Mouse (Mus musculus) frontal cortex, adult 2 months (tissue): Measurements from ENCODE around the gene Eva1c. TPM values are rescaled to one million over a fixed set of nuclear protein-coding genes. Genes with fewer than 3 reads are reported as not detected.

Source experiments
- DNase-seq, 2 experiments: peaks; one replicate each; pipeline ENCODE4 v3.0.0; 2022; ENCODE audit warnings: low spot score in 1 of 2; ENCODE audit errors: extremely low spot score in 1 of 2
- polyA plus RNA-seq: library from polyadenylated mRNA; depleted of rRNA; stranded (reverse); fragments of >200 nt; gene quantifications from 2 replicates; pipeline ENCODE4 v1.2.3, GENCODE M21; 2012

The Eva1c gene
- polyA plus RNA-seq, 1 experiment: 2.8 TPM

DNA sequence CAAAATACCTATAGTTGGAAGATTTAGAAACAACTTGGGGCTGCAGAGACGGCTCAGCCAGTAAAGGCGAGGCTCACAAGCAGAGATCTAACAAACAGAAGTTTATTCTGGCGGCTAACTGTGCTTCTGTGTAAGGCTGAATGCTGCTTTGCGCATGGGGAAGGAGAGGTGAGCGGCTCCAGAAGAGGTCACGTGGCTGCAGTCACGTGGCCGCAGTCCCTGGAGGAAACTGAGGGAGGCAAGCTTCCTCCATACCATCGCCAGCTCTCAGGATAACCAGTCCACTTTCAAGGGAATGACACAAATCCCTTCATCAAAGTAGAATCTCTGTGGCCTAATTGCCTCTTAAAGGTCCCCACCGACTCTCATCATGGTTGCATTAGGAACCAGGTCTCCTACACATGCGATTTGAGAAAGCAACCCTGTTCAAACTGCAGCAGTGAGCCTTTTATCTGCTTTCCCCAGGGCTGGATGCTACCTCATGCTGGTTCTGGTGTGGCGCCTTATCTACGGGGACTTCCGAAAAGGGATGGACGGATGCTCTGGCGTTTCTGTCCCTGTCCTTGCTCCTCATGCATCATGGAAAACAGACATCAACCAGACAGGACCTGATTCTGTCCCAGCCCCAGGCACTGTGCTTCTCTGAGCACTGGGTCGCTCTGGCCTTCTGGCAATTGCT is 84.5 kb downstream of the Eva1c start:
- DNase-seq: no peak

DNA sequence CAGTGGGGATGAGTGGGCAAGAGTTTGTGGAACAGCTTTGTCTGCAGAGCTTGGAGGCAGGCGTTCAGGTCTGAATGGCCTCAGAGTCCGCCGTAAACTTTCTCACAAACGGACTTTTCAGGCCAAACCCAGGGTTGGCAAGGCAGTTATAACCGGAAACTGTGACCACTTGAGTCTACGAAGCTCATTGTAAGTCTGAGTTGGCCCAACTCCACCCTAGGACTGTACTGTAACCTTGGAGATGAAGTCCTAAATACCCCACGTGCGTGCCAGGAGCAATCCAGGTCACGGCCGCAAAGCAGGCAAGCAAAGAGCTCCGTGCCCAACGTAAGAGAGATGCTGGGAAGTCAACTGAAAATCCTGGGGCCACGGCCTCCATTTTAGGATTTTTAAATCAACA is 85.2 kb downstream of the Eva1c start:
- no peak for DNase-seq

DNA sequence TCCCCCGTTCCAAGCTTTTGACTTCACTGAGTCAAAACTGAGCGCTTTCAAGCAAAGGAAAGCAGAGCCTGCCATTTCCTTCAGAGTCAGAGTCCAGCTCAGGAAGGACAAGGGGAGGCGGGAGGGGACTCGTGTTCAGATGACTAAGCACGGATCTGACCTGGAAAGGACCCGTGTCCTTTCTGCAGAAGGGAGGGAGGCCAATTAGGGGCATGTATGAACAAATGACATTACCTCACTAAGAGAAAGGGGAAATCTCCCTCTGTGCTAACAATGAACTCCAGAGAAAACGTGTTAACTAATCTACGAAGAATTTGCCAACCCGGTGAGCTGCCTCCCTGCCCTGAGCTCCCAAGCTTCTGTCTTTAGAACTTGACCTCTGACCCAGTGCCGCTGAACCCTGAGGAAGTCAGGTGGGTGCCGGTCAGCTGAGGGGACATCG is 89.5 kb downstream of the Eva1c start:
- DNase-seq: no peak

- DNase-seq: no peak
Observed at GRCm38 (mm10) chr16:90917156-90917555, 90.6 kb downstream of the Eva1c start.

GRCm38 (mm10) chr16:90921471-90922159 is 95.1 kb downstream of the Eva1c start:
- DNase-seq: no peak

DNA sequence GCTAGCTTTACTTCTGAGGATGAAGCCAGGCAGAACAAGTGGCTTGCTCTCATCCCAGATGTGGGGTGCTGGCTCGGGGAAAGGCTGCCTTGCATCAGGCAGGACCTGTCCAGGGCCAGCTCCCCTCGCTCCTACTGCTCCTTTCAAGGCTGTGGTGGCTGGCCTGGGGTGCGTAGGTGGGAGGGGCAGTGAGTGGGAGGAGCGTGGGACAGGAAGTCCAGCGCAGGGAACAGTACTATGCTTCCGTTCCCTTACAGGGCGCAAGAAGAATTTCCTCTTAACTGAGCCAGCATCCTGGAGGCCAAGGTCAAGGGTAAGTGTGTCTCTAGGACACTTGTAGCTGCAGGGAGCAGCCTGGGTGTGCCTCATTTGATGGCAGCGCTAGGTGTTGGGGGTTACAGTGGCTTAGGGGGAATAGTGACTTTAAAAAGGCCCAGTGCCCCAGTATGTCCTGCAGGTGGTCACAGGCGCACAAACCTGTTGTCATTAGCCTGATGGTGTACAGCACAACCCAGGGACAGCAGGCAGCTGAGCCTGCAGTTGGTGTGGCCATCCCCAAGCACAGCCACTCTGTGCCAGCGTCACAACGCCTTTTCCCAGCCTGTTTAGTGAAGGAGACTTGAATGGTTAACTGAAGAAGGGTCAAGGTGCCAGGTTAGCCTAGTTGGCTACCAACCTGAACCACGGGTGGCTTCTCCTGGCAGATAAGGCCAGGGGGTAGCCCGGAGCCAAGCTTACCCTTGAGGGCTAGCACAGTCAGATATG is 98.3 kb downstream of the Eva1c start:
- no peak for DNase-seq

- DNase-seq: peak in 1 of 2 experiments; percentile 78
Observed at GRCm38 (mm10) chr16:90925461-90925860, 98.9 kb downstream of the Eva1c start.

DNA sequence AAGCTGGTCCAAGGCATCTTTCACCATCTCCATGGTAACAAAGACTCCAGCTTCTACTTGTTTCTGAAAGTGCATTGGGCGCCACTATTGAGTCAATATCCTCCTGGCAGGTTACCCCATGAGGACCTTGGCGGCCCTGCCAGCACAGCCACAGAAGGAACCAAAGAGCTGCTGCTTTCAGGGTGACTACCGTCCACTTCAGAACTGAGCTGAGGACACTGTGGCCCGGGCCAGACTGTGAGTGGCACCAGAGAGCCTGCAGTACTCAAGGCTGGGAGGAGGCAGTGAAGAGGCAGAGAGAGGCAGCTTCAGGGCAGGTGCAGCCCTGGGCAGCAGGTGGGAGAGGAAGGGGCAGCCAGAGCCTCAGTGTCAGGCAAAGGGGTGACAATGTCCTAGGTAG is 100.9 kb downstream of the Eva1c start:
- DNase-seq: no peak

DNA sequence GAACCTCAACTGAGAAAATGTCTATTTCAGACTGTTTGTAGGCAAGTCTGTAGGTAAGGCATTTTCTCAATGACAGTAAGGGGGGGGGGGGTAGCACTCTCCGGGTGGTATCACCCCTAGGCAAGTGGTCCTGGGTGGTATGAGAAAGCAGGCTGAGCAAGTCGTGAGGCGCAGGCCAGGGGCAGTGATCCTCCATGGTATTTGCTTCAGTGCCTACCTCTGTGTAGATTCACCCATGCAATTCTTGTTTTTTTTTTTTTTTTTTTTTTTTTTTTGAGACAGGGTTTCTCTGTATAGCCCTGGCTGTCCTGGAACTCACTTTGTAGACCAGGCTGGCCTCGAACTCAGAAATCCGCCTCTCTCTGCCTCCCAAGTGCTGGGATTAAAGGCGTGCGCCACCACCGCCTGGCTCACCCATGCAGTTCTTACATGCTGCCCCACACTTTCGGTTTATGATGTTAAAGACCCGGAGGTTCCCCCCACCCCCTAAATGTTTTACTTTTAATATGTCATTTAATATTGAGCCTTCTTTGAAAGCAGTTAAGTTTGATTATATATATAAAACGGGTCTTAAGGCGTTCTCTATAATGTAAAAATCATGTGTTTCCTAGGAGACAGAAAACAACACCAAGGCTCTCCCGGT is 107.1 kb downstream of the Eva1c start:
- peak in 1 of 2 experiments; percentile 19 for DNase-seq

- peak in 1 of 2 experiments; percentile 61 for DNase-seq
Observed at GRCm38 (mm10) chr16:90934193-90934686, 107.7 kb downstream of the Eva1c start.

- peak; percentile 88 to 95 for DNase-seq
Observed at GRCm38 (mm10) chr16:90934687-90935328, 108.3 kb downstream of the Eva1c start, which contains the start of gene Cfap298. TSS of gene Cfap298 (minus strand) at chr16:90935114.

GRCm38 (mm10) chr16:90941246-90941645 is 114.7 kb downstream of the Eva1c start:
- DNase-seq: no peak

DNA sequence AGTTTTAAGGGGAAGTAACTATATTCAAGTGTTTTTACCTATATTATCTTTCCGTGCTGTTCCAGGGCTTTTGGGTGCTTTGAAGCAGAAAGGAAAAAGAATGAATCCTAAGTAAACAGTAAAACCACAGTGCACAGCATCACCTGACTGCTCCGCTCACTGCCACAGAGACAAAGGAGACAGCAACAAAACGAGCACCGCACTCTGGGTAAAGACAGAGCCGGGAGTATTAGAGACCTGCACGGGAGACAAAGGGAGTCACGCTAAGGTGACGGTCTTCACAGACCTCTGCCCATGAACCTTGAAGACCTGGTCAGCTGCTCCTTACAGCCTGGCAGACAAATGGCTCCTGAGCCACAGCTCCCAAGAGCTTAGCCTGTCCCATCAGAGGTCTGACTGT is 120.5 kb downstream of the Eva1c start:
- no peak for DNase-seq

- DNase-seq: no peak
Observed at GRCm38 (mm10) chr16:90950354-90950963, 123.9 kb downstream of the Eva1c start.

- peak in 1 of 2 experiments; percentile 38 for DNase-seq
Observed at GRCm38 (mm10) chr16:90953147-90953546, 126.6 kb downstream of the Eva1c start.

DNA sequence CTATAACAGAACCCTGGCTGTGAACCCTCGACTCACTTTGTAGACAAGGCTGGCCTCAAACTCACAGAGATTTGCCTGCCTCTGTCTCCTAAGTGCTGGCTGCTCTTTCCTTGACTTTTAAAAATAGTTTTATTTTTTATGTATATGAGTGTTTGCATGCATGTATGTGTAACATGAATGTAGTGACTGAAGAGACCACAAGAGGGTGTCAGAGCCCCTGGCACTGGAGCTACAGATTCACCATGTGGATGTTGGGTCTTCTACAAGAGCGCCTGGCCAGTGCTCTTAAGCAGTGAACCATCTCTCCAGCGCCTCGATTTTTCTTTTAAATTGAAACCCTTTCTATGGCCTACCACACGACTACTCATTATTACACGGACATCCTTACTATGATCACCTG is 127.3 kb downstream of the Eva1c start:
- DNase-seq: no peak
